Mouse (Mus musculus): ENCODE results near the gene Lhx6.

DNA sequence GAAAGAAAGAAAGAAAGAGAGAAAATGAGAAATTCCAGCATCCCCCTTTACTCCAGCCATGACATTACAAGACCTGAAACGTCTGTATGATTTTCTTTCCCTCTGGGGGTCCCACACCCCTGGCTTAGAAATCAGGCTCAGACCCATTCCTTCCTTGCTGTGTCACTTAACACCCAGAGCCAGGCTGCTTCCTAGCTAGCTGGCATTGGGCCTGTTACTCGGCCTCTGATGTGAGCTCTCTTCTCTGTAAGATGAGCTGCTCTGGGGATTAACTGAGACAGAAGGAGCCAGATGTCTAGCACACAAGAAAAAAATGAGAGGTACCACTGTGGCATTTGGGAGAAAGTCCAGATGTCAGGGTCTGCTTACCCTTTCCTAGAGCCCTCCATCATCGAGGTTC is 49.0 kb downstream of the Lhx6 start:
- no peak for TF ChIP-seq ETS1 (conservative IDR thresholded peaks at IDR 0.05; ENCODE audit: low read depth, low read length)
- TF ChIP-seq CTCF (conservative IDR thresholded peaks at IDR 0.05 in 1 of 2, IDR thresholded peaks at IDR 0.05 in 1 of 2; ENCODE audit: low read depth in 2 of 2, low read length in 2 of 2), result no peak
- no peak for TF ChIP-seq ZKSCAN1 (IDR thresholded peaks at IDR 0.05; ENCODE audit: borderline replicate concordance, low read depth, low read length)
- TF ChIP-seq E2F4 (IDR thresholded peaks at IDR 0.05; ENCODE audit: insufficient replicate concordance, low read depth, low read length), result no peak
- TF ChIP-seq JUN (IDR thresholded peaks at IDR 0.05; ENCODE audit: insufficient read depth, low read depth, low read length), result no peak
- no peak for TF ChIP-seq RAD21 (IDR thresholded peaks at IDR 0.05; ENCODE audit: low read depth, low read length)
- no peak for TF ChIP-seq ELF1 (IDR thresholded peaks at IDR 0.05; ENCODE audit: low read depth, low read length)

All from CH12.LX (cell line).